Mouse (Mus musculus) brain, embryonic 14.5 days (tissue): Measurements from ENCODE around the gene Rasl12.

Experiments used
- CTCF ChIP-seq: fragments of 200-500 bp; IDR thresholded peaks from 2 replicates; pipeline ENCODE4 v1.5.1; 2012; ENCODE audit warnings: inconsistent platforms, mild to moderate bottlenecking, moderate library complexity, borderline replicate concordance; ENCODE audit not compliant: insufficient read depth, insufficient read length; ENCODE audit errors: extremely low read depth
- POLR2A ChIP-seq: fragments of 200-500 bp; IDR thresholded peaks from 2 replicates; pipeline ENCODE4 v1.6.1; 2012; ENCODE audit warnings: mild to moderate bottlenecking, inconsistent platforms, borderline replicate concordance; ENCODE audit not compliant: poor library complexity, insufficient read depth, insufficient read length, severe bottlenecking; ENCODE audit errors: extremely low read depth

DNA sequence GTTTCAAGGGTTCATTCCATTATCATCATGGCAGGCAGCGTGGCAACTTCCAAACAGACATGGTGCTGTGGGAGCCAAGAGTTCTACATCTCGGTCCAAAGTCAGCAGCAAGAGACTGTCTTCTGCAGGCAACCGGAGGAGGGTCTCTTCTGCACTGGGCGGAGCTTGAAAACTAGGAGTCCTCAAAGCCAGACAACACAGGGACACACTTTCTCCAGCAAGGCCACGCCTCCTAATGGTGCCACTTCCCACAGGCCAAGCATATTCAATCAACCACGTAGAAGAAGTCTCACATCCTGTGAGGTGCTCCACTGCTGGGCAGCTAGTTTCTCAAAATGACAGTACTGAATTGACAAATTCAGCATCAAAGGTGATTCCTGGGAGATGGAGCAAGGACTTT is 49.6 kb downstream of the Rasl12 start:
- TF ChIP-seq POLR2A (no peak), CTCF (no peak)
